Mouse (Mus musculus): ENCODE measurements at regions not wholly inside any gene's neighbourhood (a gene's known extent, or its start where the extent isn't known, plus 50 kb on each side); places are given as distances from the start of the nearest gene placed in this dataset.

DNA sequence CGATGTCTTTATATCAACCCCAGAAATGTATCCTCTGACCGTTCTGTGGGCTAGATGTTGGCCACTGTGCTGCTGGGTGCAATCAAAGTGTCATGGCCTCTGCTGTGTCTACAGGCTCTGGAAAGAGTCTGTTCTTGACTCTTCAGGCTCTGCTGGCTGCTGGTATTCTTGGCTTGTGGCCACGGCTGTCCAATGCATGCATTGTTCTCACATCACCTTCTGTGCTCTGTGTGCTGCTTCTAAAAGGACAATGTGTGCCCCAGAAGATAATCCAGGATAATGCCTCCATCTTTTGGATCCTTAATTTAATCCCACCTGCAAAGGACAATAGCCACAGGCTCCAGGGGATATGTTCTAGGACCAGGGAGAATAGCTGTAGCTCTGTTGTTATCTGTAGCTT lies 77.5 kb upstream of the Dapl1 start:
- DNase-seq = peak; percentile 47 to 69

DNA sequence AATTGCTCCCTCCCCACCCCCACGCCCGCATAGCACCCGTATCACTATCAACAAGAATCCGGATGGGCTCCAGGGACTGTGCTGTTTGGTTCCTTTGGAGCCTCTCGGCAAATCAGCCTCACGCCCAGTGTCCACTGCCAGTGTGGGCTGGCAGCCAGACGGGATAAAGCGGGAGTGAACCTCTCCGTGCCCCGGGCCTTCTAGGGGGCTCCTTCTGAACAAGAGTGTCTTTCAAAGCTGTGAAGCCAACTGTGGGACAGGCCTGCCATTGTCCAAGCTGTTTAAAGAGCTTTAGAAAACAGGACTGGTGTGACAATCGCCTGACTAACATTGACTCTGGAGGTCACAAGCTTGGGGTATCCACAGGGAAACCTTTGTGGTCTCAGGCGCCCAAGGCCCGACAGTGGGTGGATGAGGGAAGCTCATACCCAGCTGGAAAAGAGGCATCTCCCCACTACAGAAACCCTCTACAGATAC lies 76.9 kb upstream of the Dapl1 start:
- DNase-seq = peak; percentile 58 to 72

DNA sequence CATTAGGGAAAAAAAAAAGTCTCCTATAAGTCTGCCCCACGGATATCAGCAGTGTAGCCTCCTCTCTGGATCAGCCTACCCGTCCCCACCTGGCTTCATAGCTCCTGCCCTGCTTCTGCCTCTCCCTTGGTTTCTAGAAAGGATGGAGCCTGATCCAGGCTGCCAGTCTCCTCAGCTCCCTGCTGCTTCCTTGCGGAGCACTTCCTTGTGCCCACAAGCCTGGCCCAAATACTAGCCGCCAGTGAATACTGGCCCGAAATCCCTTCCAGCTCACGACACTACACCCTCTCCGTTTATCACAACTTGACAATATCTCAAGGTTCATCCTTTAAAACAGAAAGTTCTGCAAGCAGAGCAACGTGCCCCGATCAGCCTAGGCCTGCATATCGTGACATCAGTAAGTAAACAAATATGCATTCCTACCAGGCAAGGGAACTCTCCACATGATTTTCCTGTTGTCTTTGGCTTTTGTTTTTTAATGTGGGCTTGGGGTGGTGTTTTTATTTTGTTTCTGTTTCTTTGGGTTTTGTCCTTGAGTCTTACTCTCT lies 76.3 kb upstream of the Dapl1 start:
- peak; percentile 53 to 67 for DNase-seq

DNA sequence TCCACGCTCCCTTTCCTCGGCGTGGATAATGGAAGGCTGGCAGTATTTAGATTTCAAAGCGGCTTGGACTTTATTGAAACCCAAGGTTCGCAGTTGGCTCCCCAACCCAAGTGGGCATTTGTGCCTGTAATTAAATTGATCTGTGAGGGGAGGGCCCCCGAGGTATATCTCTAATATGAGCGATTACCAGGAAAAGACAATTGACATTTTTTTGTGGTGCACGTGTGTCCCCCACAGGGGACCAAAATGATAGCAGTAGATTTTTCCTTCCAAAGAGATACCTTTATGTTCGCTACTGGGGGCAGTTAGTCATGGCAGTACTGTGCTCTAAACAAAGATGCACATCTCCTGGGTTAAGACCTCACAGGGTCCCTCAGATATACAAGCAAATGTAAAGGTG lies 69.8 kb upstream of the Dapl1 start:
- no peak for DNase-seq

DNA sequence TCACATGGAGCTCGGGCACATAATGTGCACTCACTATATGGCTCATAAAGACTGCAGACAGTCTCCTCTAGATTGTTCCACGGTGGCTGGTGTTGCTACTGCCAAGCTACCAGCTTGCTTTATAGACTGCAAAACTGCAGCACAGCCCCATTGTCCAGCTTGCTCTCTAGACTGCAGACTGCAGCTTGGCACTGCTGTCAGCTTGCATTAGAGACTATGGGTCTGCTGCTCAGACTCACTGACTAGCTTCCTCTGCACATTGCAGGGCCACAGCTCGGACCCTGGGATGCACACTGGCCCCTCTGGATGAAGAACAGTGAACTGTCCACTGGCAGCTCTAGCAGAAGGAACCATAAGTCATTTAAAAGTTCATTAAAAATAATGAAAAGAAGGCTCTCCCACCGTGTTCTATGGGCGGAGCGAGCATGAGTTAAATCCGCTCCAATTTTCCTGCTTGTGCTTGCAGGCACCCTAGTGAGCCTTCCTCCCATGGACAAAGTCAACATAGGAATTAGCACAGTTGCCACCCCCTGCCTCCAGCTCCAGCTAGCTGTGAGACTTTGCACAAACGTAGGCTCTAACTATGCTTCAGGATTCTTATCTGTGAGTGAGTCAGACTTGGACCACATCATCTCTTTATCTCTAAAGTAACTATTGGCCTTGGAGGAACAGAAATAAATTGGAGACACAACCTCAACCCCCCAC lies 67.8 kb upstream of the Dapl1 start:
- DNase-seq = no peak

DNA sequence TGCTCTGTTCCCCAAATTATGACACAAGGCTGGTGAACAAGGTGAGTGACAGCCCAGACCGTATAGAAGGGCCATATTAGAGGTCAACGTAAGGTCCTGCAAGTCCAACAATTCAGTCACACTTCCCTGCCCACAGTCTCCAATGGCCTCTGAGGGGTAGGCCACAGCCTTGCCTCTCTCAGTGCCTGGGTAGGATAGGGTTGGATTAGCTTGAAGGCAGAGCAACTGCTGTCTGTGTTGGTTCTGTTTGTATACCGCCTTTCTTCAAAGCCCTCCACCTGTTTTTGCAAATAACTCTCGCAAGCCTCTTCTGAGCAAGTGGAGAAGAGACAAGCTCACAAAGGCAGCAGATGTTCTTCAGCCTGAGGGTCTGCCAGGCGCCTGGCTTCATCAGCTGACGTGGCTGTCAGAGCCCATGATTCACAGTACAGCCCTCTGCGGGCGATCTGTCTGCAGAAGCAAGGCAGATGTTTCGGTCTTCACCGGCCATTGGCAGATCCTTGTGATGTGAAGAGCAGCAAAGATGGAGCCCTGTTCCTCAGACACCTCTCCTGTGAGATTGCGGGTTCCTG lies 67.0 kb upstream of the Dapl1 start:
- no peak for DNase-seq

DNA sequence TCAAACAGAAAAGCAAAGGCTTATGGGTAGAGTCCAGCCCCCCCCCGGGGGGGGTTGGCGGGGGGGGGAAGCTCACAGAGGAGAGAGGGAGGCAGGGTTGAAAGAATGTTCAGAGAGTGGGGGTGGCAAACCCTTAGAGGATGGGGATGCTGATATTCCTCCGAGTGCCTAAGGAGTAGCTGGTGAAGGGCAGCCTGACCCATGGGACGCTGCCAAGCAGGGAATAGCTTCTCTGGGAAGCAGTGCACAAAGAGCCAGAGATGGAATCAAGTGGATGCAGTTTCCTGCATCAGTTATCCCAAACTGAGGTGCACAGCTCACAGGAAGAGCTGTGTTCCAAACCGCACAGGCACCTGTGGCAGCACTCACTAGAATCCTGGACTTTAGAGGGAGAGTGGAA lies 64.0 kb upstream of the Dapl1 start:
- no peak for DNase-seq

DNA sequence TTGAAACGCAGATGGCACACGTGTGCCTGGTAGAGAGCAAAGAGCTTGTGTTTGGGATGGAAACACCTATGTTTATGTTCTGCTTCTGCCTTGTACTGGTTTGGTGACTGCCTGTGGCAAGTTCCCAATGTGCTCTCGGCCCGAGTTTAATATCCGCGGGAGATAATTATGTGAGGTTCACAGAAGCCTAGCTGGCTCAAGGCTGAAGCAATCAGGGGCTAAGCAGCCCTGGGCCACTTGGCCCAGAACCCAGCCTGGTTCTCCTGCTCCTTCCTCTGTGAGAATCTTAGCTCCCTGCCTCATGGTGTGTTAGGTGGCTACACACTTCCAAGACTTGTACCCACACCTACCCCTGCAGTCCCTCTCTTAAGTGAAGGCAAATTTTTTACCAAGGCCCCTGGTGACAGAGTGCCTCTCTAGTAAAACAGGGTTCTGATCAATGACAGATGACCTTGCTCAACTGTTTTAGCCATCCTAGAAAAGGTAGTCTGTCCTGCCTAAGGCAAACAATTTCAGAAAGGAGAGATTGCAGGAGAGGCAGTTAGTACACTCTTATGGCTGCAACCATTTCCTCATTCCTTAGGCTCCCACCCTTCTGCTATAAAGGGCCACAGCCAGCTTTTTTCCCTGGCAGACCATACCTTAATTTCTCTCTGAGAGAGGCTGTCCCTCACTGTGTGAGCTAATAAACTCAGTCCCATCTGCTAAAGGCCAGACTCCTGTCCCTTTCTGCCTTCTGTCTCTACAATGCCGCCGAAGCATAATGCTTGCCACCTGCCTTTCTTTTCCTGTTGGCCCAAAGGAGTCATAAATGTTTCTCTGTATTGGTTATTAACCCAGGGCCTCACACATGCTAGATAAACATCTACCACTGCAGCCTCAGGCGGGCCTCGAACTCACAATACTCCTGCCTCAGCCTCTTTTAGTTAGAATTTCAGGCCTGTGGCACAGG lies 61.9 kb upstream of the Dapl1 start:
- DNase-seq = peak; percentile 59 to 60

DNA sequence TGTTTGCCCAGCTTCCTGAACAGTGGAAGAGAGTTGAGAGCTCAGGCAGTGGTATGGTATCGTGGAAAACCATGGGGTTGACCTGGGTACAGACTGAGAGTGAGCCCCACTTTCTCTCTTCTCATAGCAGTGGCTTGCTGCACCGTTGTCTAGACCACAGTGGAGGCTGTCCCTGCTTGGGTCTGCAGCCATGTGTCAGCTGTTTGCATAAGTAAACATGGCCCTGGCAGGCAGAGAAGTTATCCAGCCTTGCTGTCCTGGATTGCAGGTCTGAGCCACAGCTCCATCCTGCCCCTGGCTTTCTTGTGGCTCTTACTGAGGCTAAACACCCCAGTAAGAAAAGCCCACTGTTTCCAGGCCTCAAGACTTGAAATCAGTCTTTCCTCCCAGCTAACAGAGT lies 60.2 kb upstream of the Dapl1 start:
- no peak for DNase-seq

DNA sequence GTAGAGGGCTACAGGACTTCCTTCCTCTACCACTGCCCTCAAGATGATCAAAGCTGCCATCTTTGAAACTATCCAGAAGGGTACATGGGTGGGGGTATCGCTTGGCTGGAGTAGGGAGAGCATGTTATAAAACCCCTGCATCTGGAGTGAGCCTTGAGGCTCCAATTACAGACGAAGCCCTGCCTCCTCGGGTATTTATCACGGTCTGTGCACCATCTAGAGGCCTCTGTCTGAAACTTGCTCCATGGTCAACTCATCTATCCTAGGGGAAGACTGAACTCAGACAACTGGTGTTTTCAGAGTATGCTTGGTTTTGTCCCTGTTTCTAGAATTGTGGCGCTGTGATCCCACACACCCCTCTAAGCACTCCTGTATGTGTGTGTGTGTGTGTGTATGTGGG lies 59.7 kb upstream of the Dapl1 start:
- DNase-seq = peak in 1 of 2 experiments; percentile 34

DNA sequence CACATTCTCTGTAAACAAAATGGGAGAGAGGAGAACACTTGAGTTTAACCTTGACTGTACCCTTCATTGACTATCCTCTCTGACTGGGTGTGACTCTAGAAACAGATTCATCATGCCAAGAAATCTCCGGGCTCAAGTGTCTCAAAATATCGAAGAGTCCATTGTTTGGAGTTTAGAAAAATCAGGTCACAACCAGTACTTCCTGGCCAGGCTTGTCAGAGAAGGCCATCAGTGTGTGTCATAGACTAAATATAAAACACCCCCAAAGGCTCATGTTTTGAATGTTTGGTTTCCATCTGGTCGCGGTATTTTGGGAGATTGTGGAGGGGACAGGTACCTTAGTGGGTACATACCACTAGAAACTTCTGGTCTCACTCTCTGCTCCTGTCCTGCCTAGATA lies 58.6 kb upstream of the Dapl1 start:
- no peak for DNase-seq

DNA sequence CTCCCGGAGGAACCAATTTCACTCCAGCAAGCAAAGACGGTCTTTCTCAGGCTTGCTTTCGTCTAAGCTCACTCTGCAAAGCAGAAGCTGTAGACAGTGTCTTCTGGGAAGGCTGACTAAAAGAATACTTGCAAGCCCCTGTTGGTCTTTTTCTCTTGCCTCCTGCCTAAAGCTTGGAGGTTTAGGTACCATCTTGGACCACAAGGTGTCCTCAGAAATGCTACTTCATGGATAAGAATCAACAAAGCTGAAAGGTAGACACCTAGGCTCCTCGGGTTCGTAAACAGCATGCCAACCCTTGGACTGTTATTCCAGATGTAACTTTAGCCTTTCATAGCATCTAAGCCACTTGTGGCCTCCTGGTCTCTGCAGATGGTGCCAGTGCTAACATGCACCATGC lies 53.0 kb upstream of the Dapl1 start:
- DNase-seq = no peak

DNA sequence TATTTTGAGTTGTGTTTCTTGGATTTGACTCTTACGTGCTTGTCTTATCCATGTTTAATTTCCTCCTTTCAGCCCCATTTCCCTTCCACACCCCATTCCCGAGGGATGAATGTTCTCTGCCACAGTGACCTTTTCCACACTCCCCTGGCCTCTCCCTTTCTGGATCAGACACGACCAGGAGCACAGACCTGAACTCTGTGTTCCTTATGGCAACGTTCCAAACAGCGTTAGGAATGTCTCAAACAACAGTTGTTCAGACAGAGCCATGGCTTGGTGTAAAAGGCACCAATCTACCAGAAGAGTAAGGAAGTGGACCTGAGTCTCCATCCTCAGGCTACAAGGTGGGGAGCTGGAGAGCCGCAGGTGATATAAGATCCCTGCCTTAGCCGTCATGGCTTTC lies 52.6 kb upstream of the Dapl1 start:
- DNase-seq = no peak

All from cerebellum, postnatal 25 days (tissue).